Mouse (Mus musculus) frontal cortex, postnatal 36 days (tissue): ENCODE results near the gene Cd69.

ENCODE experiments used
- DNase-seq, 2 experiments: peaks; one replicate each; pipeline ENCODE4 v3.0.0; 2022; ENCODE audit warnings: low spot score in 2 of 2

The Cd69 gene

GRCm38 (mm10) chr6:129248243-129248642 lies 27.0 kb downstream of the Cd69 start:
- no peak for DNase-seq

DNA sequence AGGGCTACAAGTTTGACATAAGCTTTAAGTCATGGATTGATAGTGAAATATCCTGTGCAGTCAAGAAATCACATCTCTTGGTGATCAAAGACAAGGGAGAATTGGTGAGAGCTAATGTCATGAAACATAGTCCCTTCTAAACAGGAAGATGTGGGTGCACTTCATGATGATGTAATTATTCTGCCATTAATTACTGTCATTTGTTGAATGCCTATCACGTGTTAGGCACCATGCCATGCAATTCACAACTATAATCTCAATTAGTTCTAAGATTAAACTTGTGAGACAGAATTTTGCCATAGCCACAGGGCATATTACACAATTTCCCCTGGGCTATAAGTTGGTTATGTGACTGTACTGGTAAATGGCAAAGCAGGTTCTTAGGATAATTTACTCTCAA lies 28.2 kb downstream of the Cd69 start:
- DNase-seq, result no peak

GRCm38 (mm10) chr6:129245793-129246192 lies 29.4 kb downstream of the Cd69 start:
- no peak for DNase-seq

DNA sequence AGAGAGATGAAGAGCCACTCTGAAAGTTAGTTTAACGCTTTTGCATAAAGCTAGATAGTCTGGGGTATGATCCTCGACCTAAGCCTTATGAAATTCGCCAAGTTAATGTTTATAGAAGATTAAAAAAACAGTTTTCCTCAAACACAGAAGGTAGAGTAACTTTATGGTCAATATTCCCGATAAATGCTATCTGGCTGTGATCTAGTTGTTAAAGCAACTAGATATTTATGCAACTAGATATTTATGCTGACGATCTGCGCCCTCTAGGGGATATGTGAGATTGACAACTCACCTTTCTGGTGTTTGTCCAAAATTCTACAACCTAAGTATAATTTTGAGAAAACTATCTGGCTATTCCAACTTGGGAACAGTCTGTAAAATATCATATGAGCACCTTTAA lies 33.3 kb downstream of the Cd69 start:
- no peak for DNase-seq

DNA sequence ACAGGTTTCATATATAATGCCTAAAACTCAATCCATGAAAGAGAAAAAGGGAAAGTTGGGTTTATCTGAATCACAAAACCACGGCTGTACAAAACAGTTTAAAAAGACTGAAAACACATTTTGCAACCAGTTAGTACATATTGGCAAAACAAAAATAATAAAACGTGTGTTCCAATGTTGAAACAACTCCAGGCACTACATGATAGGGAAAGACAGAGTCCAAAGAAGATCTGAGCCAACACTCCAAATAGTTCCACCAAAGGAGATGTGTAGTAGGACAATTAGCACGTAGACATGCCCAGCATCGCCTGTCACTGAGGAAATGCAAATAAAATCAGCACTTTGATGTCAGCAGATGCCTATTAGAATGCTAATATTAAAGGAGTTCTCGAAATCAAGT lies 33.8 kb downstream of the Cd69 start:
- DNase-seq, result no peak

DNA sequence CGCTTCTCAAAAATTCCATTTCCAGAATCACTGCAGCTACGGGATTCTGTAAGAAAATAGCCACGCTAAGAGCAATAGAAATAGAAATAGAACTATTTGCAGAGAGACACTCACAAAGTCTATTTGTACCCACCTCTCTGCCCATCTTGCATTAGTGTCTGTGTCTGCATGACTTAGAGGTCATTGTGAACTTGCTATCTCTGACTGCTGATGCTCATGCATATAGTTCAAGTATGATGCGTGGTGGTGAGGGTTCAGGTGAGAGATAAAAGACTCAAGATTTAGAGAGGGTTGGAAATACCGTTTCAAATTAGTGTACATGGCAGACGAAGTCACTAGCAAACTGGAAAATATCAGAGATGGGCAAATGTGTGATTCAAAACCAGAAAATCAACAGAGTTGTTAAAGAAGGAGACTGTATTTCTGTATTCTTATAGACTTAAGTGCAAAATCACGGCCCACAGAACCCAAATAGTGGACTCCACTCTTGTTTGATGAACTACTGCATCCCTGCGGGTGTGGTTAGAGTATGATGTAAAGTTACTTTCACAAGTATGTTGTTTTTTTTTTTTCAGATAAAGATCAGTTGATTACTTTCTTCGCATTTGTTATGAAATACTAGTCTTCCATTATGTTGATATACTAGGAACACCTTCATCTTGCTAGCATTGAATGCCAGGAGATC lies 35.5 kb downstream of the Cd69 start:
- no peak for DNase-seq

DNA sequence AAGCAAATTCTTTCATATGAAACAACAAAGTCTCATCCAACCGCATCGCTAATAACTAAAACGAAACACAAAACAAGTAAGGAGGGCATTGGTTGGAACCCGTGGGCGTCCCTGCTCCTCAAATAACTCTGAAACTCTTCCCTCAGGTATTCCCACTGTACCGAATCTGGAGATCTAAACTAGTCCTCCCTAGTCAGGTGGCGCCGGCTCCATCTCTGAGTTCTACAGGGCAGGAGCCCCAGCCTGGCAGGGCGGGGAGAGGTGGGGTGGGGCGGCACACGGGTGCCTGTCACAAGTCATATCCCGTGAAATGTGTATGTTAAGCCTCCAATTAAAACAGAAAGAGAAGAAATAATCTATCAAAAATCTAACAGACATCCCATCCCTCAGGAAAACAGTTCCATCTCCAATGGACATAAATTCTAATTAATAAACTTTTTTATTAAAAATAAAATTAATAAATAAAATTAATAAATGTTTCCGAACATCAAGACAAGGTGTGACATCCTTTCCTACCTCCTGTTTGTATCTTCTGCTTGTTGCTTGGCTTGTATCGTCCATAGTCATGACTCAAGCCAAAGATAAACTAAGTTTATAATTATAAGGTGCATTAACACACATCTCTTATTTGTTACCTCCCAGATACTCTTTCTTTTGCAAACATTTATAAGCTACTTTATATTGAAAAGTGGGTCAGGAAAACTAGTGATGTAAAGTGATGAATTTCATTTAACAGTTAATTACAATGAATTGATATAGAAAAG lies 36.8 kb downstream of the Cd69 start:
- peak in 1 of 2 experiments; percentile 23 for DNase-seq

- DNase-seq, result peak; percentile 70 to 82
Observed at GRCm38 (mm10) chr6:129237350-129238274, 37.6 kb downstream of the Cd69 start.

DNA sequence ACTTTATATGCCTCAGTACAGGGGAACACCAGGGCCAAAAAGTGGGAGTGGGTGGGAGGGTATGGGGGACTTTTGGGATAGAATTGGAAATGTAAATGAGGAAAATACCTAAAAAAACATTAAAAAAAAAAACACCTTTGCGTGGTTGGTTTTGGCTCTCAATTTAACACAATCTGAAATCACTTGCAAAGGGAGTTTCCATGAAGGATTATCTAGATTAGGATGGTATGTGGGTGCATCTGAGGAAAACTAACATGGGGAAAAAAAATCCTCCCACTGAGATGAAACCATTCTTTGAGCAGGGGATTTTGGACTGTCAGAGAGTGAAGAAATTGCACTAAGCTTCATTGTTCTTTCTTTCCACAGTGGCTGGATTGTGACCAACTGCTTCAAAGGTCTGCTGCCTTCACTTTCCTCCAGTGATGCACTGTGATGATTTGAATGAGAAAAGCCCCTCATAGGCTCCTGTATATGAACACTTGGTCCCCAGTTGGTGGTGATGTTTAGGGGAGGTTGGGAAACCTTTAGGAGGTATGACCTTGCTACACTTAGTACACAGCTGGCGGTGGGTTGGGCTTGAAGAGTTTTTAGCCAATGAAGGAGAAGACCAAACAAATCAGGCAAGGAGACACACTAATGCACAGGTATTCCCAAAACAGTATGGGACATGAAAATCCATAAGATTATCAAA lies 38.4 kb downstream of the Cd69 start:
- DNase-seq, result no peak

DNA sequence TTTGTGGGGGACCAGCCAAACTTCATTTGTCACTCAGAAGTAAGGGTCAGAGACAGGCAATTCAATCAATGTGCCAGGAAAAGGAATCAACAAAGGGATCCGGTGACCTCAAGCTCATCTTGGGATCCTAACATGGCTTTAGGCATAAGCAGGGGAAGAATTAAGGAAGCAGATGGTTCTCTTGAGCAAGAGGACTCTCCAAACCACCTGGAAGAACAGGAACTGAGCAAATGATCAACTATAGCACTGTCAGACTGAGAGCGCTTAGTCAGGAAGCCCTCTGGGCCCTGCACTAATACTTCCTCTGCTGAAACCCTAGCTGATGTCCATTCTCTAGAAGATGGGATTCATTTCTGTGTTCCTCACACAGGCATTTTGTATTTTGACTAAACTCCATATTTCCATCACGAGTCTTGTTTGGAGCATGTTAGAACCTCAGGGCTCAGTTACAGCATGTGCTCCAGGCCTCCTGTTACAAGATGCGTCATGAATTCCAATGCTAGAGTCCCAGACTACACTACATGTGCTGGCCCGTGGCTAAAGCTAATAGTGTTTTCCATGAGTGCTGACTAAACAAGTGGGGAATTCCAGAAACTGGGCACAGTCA lies 39.3 kb downstream of the Cd69 start:
- DNase-seq, result no peak

GRCm38 (mm10) chr6:129234456-129235360 lies 40.5 kb downstream of the Cd69 start:
- no peak for DNase-seq

DNA sequence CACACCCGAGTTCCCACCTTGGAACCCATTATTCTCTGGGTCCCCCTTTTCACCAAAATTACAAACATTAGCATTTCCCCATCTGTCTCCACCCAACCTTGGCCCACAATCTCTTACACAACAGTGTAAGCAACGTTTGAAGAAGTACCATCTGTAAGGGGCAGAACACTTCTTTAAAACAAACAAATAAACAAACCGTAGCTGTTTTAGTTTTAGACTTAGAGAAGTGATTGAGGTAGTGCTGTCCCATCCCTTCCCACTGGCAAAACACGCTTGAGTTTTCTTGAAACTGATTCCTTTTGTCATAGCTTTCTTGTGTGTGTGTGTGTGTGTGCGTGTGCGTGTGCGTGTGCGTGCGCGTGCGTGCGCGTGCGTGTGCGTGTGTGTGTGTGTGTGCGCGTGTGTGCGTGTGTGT lies 41.3 kb downstream of the Cd69 start:
- no peak for DNase-seq

- DNase-seq, result no peak
Observed at GRCm38 (mm10) chr6:129233366-129233954, 41.8 kb downstream of the Cd69 start.

DNA sequence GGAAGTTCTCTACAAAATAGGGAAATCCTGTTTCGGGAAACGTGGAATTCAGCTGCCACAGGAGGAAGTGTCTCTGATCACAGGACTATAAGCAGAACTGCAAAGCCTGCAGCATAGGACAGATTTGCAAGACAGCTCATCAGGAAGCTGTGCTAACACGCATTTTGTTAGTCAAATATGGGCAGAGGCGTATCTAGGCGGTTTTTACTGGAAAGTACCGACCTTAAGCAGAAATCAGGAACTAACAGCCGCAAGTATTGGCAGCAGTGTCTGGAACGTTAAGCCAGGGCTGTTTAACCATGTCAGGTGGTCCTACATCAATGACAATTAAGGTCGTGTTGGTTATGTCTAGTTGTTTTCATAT lies 42.4 kb downstream of the Cd69 start:
- DNase-seq, result no peak

DNA sequence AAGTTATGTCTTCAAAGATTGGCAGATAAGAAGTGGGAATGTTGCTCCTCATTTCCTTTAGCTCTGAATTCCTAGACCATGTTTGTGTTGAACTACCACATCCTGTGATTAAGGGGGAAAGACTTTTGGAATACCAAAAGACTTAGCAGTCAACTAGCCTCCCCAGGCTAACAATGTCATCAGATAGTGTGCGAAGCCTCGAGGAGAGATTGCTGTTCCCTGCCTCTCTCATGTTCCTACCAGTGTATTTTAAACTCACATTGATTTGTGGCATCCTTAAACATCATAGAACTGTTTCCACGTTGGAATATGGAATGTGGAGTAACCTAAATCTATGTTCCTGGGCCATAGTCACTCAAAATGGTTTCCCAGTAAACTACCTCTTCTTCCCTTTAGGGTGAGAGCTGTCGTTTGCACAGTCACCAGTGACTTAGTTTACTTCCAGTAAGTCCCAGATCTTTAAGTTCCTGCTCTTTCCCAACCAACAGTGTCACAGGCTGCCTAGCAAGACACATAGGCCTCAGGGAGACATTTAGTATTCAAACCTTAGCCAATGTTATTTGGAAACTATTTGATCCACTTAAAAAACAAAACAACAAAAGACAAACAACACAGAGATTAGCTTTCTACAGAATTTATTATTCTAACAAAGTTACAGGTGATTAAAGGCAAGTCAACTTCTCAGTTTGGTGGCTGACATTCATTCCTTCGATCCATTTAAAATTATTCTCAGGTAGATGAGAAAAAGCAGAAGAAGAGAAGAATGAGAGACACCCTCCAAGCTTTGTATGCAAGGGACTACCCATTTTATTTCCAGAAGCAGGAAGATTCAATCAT lies 43.0 kb downstream of the Cd69 start:
- DNase-seq, result no peak

GRCm38 (mm10) chr6:129229774-129230578 lies 45.3 kb downstream of the Cd69 start:
- no peak for DNase-seq

- no peak for DNase-seq
Observed at GRCm38 (mm10) chr6:129228935-129229773, 46.1 kb downstream of the Cd69 start.
